Mouse (Mus musculus) forebrain, embryonic 12.5 days (tissue): Measurements from ENCODE around the gene Gm20388. TPM values are rescaled to one million over a fixed set of nuclear protein-coding genes. Genes with fewer than 3 reads are reported as not detected.

Source experiments
- ATAC-seq: fragments of 200-750 bp; cut with Nextera tagmentation; 2 replicates; pipeline ENCODE4 v1.8.0; 2017; ENCODE audit warnings: moderate TSS enrichment; ENCODE audit not compliant: low FRiP score
- H3K27ac ChIP-seq: fragments of 300-500 bp; sonication (generic); 2 replicates; pipeline ENCODE4 v1.5.1; 2016; ENCODE audit warnings: mild to moderate bottlenecking
- H3K27me3 ChIP-seq: fragments of 300-500 bp; sonication (generic); 2 replicates; pipeline ENCODE4 v1.6.1; 2016; ENCODE audit warnings: mild to moderate bottlenecking
- H3K36me3 ChIP-seq: fragments of 300-500 bp; sonication (generic); replicated peaks from 2 replicates; pipeline ENCODE4 v1.6.1; 2016; ENCODE audit warnings: mild to moderate bottlenecking
- H3K4me1 ChIP-seq: fragments of 300-500 bp; sonication (generic); 2 replicates; pipeline ENCODE4 v1.6.1; 2016
- H3K4me2 ChIP-seq: fragments of 300-500 bp; sonication (generic); 2 replicates; pipeline ENCODE4 v1.6.1; 2016; ENCODE audit warnings: mild to moderate bottlenecking, moderate library complexity
- H3K4me3 ChIP-seq: fragments of 300-500 bp; sonication (generic); replicated peaks from 2 replicates; pipeline ENCODE4 v1.5.1; 2016; ENCODE audit warnings: mild to moderate bottlenecking
- H3K9ac ChIP-seq: fragments of 300-500 bp; sonication (generic); 2 replicates; pipeline ENCODE4 v1.6.1; 2016; ENCODE audit warnings: mild to moderate bottlenecking
- H3K9me3 ChIP-seq: fragments of 300-500 bp; sonication (generic); 2 replicates; pipeline ENCODE4 v1.6.1; 2016
- WGBS: fragments of 180-500 bp; shearing (Covaris S2); methylation state at CpG from one replicate; pipeline ENCODE4 v1.1.7; 2016; 5-methylcytosine and 5-hydroxymethylcytosine counted together
- polyA plus RNA-seq: library from polyadenylated mRNA; unstranded; fragments of >200 nt; fragmentation: Nextera tagmentation; extraction: Ambion mirVana; gene quantifications from 2 replicates; pipeline ENCODE4 v1.2.1, GENCODE M21; 2016

Gene Gm20388
- polyA plus RNA-seq, 1 experiment from 2014 or later, result not detected

DNA sequence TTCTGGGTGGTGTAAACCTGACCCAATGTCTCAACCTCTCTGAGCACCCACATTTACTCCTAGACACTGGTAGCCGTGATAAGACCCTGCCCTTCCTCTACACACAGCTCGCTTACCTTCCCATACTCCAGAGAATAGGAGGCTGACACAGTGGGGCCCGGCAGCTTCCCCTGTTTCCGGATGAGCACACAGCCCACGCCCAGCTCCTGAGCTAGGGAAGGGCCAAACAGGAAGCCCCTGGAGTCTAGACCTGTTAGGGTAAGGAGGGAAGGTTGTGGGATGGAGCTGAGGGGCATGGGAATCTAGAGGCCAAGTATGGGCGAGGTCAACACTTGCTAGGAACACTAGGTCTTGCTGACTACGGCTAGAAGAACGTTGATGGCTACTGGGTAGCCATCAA, 2664.6 kb downstream of the Gm20388 start:
- no peaks in the 10 kb centered on the region for H3K27me3 ChIP-seq
- peaks cover 46% of the 10 kb centered on the region for H3K4me1 ChIP-seq
- 0 out of 2 replicates have a peak overlapping the region, but pooled peaks have one; percentile 64 for H3K4me3 ChIP-seq
- WGBS, result 78% methylated on average over 8 of the region's 8 CpGs
- no peak overlapping the region for H3K9ac ChIP-seq
- H3K9me3 ChIP-seq, result no peaks in the 10 kb centered on the region
- no peak overlapping the region for H3K27ac ChIP-seq
- ATAC-seq, result no peak
- H3K36me3 ChIP-seq, result peaks cover 47% of the 10 kb centered on the region
- peak overlapping the region; percentile 69 for H3K4me2 ChIP-seq

DNA sequence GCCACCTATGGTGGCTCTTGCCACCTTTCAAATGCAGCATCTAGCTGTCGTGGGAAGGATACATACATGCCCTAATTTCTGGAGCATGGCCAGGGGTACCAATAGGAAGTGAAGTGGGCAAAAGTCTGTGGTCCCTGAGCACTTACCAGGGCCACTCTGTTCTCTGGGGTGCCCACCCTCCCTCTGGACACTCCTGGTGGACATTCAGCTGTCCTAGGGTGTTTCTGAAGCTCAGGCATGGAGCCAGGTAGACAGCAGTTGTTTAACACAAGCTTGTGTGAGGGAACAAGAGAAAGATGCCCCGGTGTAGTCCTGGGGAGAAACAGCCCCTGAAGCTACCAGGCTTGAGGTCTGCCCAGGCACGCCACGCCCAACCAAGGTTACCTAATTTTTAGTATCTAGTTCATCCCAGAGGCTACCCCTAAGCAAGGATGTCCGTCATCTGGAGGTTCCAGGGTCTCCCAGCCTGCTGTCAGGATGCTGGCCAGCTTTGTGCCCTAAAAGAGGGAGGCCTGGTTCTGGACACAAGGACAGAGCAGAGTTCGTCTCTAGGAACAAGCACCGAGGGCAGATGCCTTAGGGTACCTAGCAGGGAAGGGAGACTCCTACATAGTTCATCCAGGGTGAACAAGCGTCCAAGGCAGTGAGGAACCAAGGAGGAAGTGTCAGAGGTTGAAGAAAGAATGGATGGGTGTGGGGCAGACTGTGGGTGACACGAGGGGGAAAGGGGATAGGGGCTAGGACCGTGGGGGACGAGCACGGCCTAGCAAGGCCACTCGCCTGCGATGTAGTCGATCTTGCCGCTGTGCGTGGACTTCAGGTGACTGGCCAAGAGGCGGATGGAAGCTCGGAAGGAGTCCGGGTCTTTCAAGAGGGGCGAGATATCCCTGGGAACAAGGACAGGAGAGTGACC, 2665.3 kb downstream of the Gm20388 start:
- WGBS, result 19% methylated on average over 21 of the region's 21 CpGs
- H3K4me3 ChIP-seq, result peak overlapping the region; percentile 64

DNA sequence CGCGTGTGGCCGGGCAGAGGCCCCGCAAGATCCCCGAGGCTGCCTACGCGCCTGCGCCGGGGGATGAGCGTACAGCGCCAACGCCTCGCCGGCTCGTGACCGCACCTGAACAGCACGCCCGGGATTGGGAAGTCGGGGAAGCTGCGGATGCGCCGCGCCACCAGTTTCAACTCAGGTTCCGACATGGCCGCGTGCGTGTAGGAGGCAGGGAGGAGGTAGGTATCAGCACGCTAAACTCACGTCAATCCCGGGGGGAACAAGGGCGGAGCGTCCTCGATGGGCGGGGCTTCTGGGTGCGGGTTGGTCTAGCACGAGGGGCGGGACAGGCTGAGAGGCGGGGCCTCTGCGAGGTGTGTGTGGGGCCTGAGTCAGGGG, 2666.0 kb downstream of the Gm20388 start, which contains the start of gene Aprt:
TSS of gene Aprt (minus strand) at position 262 of the 375 bp plus-strand sequence.
- H3K27ac ChIP-seq, result peak within 1 kb of the TSS; percentile 26; the same call in 1 of the 2 replicates

More for the DNA sequence above, 2665.3 kb downstream of the Gm20388 start:
- ATAC-seq, result peak; percentile 18
- Histone ChIP-seq H3K9me3 (no peaks in the 10 kb centered on the region), H3K27me3 (0 out of 2 replicates have a peak, but pooled peaks cover 3% of the 10 kb centered on the region), H3K9ac (peak overlapping the region; percentile 79), H3K4me1 (peaks cover 46% of the 10 kb centered on the region), H3K36me3 (peaks cover 40% of the 10 kb centered on the region), H3K4me2 (peak overlapping the region; percentile 69), H3K27ac (peak overlapping the region; percentile 26; the same call in 1 of the 2 replicates)

DNA sequence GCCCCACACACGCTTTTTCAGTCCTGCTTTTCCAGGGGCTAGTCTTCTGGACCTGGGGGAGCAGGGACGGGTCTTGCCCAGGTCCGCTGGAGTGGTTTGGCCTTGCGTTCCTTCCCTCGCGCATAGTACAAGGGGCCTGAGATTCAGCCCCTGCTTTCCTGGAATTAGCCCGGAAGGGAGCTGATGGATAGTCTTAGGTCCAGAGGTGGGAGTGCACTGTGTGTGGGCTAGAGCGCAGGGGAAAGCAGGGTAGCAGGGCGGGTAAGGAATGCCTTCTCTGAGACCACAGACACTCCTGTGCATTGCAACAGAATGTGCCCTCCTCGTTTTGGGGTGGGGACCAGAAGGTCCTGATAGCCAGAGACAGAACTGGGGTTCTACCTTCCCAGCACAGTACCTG, 2666.5 kb downstream of the Gm20388 start:
- peak overlapping the region; percentile 64 for H3K4me3 ChIP-seq
- H3K27me3 ChIP-seq, result 0 out of 2 replicates have a peak, but pooled peaks cover 3% of the 10 kb centered on the region
- peaks cover 46% of the 10 kb centered on the region for H3K4me1 ChIP-seq
- 39% methylated on average over 10 of the region's 10 CpGs for WGBS
- H3K9ac ChIP-seq, result peak overlapping the region; percentile 79; the same call in 1 of the 2 replicates
- peak overlapping the region; percentile 69 for H3K4me2 ChIP-seq
- H3K9me3 ChIP-seq, result no peaks in the 10 kb centered on the region
- 0 out of 2 replicates have a peak overlapping the region, but pooled peaks have one; percentile 26 for H3K27ac ChIP-seq
- peaks cover 28% of the 10 kb centered on the region for H3K36me3 ChIP-seq
- peak; percentile 41 for ATAC-seq

More for the DNA sequence above, 2666.0 kb downstream of the Gm20388 start, which contains the start of gene Aprt:
- H3K4me2 ChIP-seq, result peak within 1 kb of the TSS; percentile 69
- ATAC-seq, result peak; percentile 93
- under 1% methylated on average over 39 of the region's 39 CpGs for WGBS
- peak within 1 kb of the TSS; percentile 64 for H3K4me3 ChIP-seq
- peak within 1 kb of the TSS; percentile 79 for H3K9ac ChIP-seq
- H3K4me1 ChIP-seq, result peaks cover 46% of the 10 kb centered on the region
- H3K27me3 ChIP-seq, result 0 out of 2 replicates have a peak, but pooled peaks cover 3% of the 10 kb centered on the region
- no peaks in the 10 kb centered on the region for H3K9me3 ChIP-seq
- peaks cover 33% of the 10 kb centered on the region for H3K36me3 ChIP-seq

DNA sequence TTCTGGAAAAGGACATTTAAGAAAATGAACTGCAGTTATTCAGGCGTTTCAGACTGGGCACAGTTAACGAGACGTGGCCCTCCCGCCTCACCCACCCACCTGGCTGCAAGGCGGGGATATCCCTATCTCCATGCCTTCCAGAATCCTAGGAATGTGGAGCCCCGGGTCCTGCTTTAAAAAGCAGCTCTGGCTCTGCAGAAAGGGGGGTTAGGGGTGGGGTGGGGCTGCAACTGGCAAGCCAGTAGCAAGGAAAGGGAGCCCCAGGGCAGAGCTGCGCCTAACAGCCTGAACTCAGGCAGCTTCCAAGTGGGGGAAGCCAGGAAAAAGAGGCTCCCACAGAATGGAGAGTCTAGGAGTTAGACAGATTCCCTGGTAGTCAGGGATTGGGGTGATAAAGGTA, 2668.6 kb downstream of the Gm20388 start:
- H3K4me3 ChIP-seq, result no peak overlapping the region
- no peak overlapping the region for H3K9ac ChIP-seq
- H3K36me3 ChIP-seq, result peaks cover 10% of the 10 kb centered on the region
- no peak overlapping the region for H3K4me2 ChIP-seq
- 0 out of 2 replicates have a peak, but pooled peaks cover 3% of the 10 kb centered on the region for H3K27me3 ChIP-seq
- no peak for ATAC-seq
- peaks cover 34% of the 10 kb centered on the region for H3K4me1 ChIP-seq
- no peaks in the 10 kb centered on the region for H3K9me3 ChIP-seq
- WGBS, result 23% methylated on average over 7 of the region's 7 CpGs
- no peak overlapping the region for H3K27ac ChIP-seq

DNA sequence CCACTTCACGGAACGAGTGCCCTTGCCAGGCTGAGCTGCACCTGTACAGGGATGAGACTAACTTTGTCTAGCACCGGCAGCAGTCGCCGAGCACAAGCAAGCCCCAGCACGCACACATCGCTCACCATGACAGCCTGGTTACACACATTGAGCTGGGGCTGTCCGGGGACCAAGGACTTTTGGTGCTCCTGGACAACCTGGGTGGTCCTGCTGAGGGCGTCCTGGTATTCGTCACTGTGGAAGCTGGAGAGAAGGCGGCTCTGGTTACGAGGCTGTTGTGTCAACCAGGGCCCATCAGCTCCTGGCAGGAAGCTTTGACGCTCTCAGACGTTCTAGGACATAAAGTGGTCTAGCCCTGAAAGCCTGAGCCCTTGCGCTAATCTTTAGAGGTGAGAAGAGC, 2670.3 kb downstream of the Gm20388 start:
- Histone ChIP-seq H3K4me2 (no peak overlapping the region), H3K9me3 (no peaks in the 10 kb centered on the region), H3K9ac (no peak overlapping the region), H3K4me1 (peaks cover 20% of the 10 kb centered on the region), H3K36me3 (no peaks in the 10 kb centered on the region), H3K27me3 (0 out of 2 replicates have a peak, but pooled peaks cover 7% of the 10 kb centered on the region), H3K27ac (no peak overlapping the region), H3K4me3 (no peak overlapping the region)
- 84% methylated on average over 15 of the region's 15 CpGs for WGBS
- no peak for ATAC-seq

DNA sequence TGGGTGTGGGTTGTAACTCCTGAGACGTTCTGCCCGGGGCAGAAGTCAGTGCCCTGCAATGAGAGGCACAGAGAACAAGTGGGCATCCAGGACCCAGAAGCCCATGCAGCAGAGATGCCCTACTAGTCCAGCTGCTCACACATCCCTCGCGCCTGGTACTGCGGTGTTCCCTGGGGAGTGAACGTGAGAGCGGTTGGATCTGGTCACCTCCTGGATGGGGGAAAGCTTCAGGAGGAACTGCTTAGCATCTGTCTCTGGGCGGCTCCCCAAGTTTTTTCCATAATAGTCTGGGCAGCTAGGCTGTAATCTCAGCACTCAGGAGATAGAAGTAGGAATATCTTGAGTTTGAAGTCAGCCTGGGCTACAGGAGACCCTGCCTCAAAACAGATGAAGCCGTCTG, 2674.3 kb downstream of the Gm20388 start:
- H3K27ac ChIP-seq, result no peak overlapping the region
- 87% methylated on average over 9 of the region's 9 CpGs for WGBS
- no peaks in the 10 kb centered on the region for H3K9me3 ChIP-seq
- 0 out of 2 replicates have a peak, but pooled peaks cover 7% of the 10 kb centered on the region for H3K27me3 ChIP-seq
- H3K9ac ChIP-seq, result no peak overlapping the region
- no peak for ATAC-seq
- no peaks in the 10 kb centered on the region for H3K36me3 ChIP-seq
- H3K4me1 ChIP-seq, result peaks cover 7% of the 10 kb centered on the region; the same call in 1 of the 2 replicates
- H3K4me2 ChIP-seq, result no peak overlapping the region
- H3K4me3 ChIP-seq, result no peak overlapping the region

DNA sequence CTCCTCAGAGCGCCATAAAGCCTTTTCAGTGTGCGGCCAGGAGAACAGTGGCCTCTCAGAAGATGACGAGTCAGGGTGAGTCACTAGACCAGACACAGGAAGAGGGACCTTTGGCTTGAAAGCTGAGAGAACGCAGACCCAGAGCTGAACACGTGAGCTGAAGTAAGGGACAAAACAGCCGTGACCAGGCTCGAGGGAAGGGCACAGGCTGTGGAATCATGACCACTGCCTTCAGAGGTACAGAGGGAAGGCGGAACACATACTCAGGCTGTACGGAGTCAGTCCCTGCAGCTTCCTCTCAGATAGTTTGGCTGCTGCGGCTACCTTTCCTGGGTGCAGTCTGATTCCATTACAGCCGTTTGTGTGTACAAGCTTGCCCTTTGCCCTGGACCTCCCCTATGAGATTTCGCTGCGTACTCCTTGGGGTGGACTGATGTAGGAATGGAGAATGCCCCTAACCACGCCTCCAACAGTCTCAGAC, 2674.8 kb downstream of the Gm20388 start:
- Histone ChIP-seq H3K9ac (no peak overlapping the region), H3K4me2 (no peak overlapping the region), H3K27ac (no peak overlapping the region), H3K4me1 (peaks cover 7% of the 10 kb centered on the region; the same call in 1 of the 2 replicates), H3K4me3 (no peak overlapping the region), H3K9me3 (no peaks in the 10 kb centered on the region), H3K27me3 (0 out of 2 replicates have a peak, but pooled peaks cover 6% of the 10 kb centered on the region), H3K36me3 (no peaks in the 10 kb centered on the region)
- ATAC-seq, result no peak
- WGBS, result 72% methylated on average over 14 of the region's 14 CpGs

DNA sequence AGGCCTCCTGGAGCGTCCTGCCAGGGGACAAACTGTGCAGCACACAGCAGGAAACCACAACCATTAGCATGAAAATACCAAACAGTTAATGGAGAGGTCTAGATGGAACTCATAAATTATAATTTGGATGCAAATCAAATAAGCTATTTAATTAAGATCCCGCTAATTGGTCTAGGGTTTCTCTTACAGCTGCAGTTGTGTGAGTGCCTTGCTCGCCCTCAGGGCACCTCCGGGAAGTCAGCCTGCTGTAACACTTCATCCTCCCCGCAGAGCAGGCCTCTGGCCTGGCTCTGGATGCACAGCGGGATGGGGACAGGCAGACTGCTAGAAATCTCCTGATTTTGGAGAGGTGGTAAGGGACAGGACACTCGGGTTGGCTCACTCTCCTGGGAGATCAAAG, 2675.5 kb downstream of the Gm20388 start:
- 43% methylated on average over 7 of the region's 7 CpGs for WGBS
- Histone ChIP-seq H3K4me3 (no peak overlapping the region), H3K4me1 (peaks cover 7% of the 10 kb centered on the region; the same call in 1 of the 2 replicates), H3K9ac (no peak overlapping the region), H3K36me3 (no peaks in the 10 kb centered on the region), H3K4me2 (no peak overlapping the region), H3K9me3 (no peaks in the 10 kb centered on the region), H3K27ac (no peak overlapping the region), H3K27me3 (0 out of 2 replicates have a peak, but pooled peaks cover 5% of the 10 kb centered on the region)
- ATAC-seq, result no peak

DNA sequence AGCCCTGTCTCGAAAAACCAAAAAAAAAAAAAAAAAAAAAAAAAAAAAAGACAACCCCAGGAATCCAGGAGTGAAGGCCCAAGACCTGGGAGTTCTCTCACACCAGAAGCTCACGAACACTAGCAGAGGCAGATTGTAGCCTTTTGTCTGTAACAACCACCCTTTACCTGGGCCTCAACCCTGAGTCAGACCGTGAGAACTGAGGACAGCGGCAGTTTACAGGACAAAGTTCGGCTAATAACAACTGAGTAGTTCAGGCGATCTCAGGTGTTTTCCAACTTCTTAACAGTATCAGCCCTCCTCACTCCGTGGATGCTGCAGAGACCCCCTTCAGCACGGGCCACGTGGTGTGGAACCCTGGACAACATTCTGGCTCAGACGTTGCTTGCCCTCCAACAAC, 2676.1 kb downstream of the Gm20388 start:
- no peak for ATAC-seq
- H3K36me3 ChIP-seq, result no peaks in the 10 kb centered on the region
- no peak overlapping the region for H3K4me3 ChIP-seq
- 84% methylated on average over 9 of the region's 10 CpGs for WGBS
- no peaks in the 10 kb centered on the region for H3K9me3 ChIP-seq
- H3K4me1 ChIP-seq, result peaks cover 7% of the 10 kb centered on the region; the same call in 1 of the 2 replicates
- 0 out of 2 replicates have a peak, but pooled peaks cover 5% of the 10 kb centered on the region for H3K27me3 ChIP-seq
- H3K27ac ChIP-seq, result no peak overlapping the region
- H3K4me2 ChIP-seq, result no peak overlapping the region
- H3K9ac ChIP-seq, result no peak overlapping the region

DNA sequence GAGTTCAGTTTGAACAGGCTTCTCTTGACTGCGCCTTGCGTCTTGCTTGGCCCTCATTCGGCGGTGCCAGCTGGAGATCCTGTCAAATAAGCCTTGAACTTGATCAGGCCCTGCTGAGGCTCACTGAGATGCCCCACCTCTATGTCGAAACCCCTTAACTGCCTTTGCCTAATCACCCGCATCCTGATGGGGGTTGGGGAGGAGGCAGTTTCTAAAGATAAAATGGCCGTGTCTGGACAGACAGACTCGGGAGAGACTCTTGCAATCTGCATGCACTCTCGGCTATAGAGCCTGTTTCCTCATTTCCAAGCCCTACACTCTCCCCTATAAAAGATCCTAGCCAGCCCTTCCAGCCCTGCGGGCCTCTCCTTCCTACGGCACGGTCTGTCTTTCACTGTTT, 2682.6 kb downstream of the Gm20388 start:
- Histone ChIP-seq H3K4me3 (no peak overlapping the region), H3K9me3 (no peaks in the 10 kb centered on the region), H3K4me2 (no peak overlapping the region), H3K36me3 (no peaks in the 10 kb centered on the region), H3K27ac (no peak overlapping the region), H3K27me3 (no peaks in the 10 kb centered on the region), H3K9ac (no peak overlapping the region), H3K4me1 (no peaks in the 10 kb centered on the region)
- 81% methylated on average over 12 of the region's 12 CpGs for WGBS
- no peak for ATAC-seq
